Mouse (Mus musculus) granulocyte monocyte progenitor cell, adult 5-6 weeks (primary cell): Measurements from ENCODE around the gene Lrrc49. TPM values are rescaled to one million over a fixed set of nuclear protein-coding genes. Genes with fewer than 3 reads are reported as not detected.

Source experiments
- ATAC-seq: replicated peaks from 2 replicates; pipeline ENCODE4 v1.8.0; 2016; ENCODE audit warnings: mild to moderate bottlenecking, moderate TSS enrichment, inconsistent platforms; ENCODE audit not compliant: poor library complexity, severe bottlenecking
- total RNA-seq, 2 experiments: library from RNA; stranded (forward) in 1 of 2; stranded (reverse) in 1 of 2; fragments of 200-712, 200-1000 nt in 1 of 2; fragments of >200 nt in 1 of 2; fragmentation: Nextera tagmentation in 1 of 2; gene quantifications; 2 replicates each; pipeline ENCODE4 v1.2.3; 2014 to 2017

The Lrrc49 gene
- total RNA-seq, 2 experiments from 2014 or later = 3.4 to 6.1 TPM

GRCm38 (mm10) chr9:60548182-60548581, 139.8 kb downstream of the Lrrc49 start:
- ATAC-seq = no peak

- ATAC-seq = no peak
Observed at GRCm38 (mm10) chr9:60546169-60546568, 141.8 kb downstream of the Lrrc49 start.

DNA sequence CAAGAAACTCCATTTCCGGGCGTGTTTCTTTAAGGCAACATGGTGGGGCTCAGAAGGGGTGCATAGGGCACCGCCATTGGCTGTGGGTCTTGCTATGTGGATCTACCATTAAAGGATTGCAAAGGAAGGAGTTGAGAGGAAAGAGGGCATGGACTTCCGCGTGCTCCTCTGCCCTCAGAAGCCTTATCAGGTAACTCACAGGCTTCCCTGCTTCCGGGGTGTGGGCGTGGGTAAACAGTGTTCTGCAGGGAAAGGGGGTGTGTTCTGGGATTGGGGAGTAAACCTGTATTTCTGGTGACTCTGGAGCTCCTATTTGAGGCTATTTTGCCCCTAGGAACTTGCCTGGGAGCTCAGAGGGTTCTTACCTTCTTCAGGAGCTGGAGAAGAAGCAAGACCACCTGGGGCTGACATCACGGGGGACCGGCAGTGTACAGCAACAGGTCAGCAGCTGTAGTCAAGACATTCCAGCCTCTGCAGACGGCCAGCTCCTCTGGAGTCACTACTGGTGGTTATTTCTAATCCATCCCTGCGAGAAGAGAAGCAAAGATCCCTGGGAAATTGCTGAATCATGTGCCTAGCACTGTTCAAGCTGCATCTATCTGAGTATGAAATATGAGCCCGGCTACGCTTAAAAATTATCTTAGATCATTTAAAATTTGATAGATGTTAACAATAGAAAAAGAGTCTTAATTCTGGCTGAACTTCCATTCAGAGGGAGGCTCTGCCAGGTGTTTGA, 142.4 kb downstream of the Lrrc49 start:
- ATAC-seq = no peak

DNA sequence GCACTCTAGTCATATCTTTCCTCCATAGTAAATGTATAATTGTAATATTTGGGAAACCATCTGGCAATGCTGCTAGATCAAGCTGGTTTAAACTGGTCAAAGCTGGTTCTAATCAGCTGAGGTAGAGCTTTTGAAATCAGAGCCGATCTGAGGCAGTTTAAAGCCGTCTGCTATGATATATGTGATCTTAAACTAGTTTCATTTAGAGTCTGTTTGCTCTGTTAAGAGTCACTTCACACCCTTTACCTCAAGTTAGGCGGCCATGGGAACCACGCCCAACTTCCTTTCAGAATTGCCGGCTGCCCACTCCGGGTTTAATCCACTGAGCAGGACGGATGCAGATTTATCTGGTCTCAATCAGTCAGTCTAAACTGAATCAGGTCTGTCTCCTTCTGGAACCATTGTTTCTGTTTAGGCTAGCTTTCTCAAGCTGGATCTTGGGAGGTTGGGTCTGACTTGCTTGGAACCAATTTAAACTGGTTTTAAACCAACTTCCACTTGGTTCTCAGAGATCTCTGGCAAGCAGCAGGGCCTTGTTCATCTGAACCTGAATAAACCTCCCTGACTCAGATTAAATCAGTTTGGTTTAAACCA, 144.4 kb downstream of the Lrrc49 start:
- ATAC-seq = no peak

DNA sequence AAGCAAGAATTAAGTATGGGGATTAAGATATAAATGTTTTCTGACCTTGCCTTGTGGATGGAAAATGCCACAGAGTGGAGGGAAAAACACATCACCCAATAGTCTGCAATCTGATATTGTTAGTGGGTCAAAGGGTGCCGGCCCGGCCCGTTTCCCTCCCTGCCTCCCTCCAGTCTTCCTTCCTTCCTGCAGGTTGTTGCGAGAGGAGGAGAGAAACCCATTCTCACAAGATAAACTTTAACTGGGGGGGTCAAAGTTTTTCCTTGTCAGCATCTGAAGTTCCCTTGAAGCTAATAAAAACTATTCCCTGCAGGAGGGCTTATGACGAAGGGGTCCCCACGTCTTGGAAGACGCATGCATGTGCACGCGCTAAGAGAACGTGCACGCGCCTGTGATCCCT, 157.6 kb downstream of the Lrrc49 start:
- no peak for ATAC-seq

DNA sequence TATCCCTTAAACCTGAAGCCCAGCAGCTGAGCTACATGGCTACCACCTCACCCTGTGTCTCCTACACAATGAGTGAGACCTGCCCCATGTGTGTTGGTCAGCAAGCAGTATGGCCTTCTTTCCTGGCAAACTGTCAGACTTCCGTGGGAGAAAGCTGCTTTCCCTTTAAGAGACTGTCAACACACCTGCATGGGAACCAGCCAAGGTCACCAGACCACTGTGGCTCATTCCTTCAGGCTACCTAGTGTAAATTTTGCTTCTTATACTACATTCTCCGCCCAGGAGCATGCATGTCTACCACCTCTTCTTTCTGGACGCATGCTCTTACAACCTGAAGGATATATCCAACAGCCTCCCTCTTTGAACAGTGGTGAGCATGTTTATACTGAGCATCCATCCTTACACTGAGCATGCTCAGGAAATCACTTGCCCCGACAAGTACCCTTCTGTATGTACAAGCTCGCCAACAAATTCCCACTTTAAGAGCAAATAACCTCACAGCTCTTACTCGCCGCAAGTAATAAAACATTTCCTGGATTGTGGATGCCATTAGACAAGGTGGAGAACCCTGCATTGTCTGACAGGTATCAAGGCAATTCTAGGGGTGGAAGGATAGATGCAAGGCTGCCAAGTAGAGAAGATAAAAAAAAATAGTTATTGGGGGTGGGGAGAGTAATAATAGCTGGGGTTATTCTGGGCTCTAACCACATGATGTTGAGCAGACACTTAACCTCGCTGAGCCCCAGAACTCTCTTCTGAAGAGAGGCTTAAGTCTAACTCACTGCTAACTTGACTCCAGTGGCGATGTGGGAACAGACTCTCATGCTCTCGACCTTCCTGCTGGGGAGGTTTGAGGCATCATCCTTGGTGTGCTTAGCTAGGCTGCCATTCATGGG, 158.4 kb downstream of the Lrrc49 start:
- ATAC-seq = no peak

DNA sequence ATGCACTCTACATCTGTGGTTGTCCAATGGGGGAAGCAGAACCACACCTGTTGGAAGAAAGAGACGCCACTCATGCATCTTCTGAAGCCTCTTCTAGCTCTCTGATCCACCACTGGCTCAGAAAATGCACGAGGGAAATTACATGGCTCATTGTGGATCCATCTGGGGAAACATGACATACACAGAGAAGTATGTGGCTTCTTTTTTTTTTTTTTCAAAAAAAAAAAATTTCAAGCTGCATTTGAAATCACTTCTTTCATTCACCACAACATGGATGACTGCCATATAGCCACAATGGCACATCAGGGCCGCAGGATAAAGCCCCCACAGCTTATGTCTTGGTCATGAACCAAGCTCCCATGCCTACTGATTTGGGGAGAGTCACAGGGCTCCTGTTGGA, 159.7 kb downstream of the Lrrc49 start:
- no peak for ATAC-seq

DNA sequence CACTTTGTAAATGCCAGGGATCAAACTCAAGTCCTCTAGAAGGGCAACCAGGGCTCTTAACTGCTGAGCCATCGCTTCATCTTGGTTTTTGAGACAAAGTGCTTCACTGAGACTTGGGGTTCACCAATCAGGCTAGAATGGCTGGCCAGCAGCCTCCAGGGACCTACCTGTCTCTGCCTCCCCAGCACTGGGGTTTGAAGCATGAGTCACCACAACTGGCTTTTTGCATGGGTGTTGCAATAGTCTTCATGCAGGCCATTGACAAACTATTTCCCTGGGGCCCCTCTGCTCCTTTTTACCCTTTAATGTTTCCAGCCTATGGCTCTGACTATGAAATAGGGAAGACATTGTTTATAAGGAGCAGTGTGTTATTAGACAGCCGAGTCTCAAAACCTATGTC, 160.1 kb downstream of the Lrrc49 start:
- no peak for ATAC-seq

DNA sequence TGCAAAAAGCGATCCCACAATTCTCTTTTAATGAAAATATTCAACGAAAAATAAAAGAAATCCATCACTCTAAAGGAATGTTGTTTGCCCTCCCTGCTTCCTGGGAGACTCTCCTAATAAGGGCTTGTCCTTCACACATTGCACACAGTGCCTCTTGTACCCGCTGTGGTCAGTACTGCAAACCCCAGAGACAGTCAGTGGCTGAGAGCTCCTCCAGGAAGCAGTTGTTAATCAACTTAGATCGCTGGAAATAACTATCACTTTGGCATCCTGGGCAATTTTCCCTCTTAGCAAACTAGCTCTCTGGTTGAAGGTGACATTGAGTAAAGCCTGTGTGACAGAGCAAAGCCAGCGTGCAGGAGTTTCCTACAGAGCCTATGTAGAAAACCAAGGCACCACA, 160.9 kb downstream of the Lrrc49 start:
- no peak for ATAC-seq

DNA sequence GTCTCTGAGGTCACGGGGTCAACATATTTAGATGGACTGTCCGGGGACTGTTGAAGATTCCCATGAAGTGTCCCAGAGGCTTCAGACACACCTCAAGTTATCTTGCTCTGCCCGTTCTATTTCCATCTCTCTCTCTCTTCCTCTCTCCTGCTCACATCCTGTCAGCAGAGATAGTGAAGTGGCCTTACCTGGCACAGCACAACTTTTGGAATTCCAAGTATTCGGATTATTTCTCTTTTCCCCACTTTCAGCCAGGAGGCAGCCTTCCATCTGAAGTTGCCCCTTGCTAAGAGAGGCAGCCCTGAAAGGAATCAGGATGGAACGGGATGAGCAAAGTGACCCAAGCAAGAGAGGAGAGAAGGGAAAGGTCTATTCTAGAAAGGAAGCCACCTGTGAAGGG, 161.8 kb downstream of the Lrrc49 start:
- no peak for ATAC-seq

DNA sequence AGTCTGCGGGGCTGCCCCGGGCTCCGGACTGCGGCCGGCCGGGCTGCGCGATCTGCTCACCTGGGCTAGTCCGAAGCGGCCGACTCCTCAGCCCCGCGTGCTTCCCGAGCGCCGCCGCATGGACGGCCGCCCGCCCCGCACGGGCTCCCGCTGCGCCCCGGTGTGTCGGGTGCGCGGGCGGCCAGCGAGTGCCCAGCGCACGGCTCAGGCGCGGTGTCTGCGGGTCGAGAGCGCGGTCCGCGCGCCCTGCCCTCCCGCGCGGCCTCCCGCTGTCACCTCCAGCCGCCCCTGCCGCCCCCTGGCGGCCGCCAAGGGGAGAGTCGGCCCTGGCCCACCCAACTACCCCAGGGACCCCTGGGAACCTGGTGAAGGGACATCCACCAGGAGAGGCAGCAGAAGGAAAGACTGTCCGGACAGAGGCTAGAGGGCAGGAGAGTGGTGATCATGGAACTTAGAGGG, 166.1 kb downstream of the Lrrc49 start, which contains the start of gene Thsd4:
Gene Thsd4, minus strand, starts transcription at position 241 of the 459 bp plus-strand sequence.
- peak; percentile 52 for ATAC-seq

- ATAC-seq = no peak
Observed at GRCm38 (mm10) chr9:60521143-60521542, 166.8 kb downstream of the Lrrc49 start.

DNA sequence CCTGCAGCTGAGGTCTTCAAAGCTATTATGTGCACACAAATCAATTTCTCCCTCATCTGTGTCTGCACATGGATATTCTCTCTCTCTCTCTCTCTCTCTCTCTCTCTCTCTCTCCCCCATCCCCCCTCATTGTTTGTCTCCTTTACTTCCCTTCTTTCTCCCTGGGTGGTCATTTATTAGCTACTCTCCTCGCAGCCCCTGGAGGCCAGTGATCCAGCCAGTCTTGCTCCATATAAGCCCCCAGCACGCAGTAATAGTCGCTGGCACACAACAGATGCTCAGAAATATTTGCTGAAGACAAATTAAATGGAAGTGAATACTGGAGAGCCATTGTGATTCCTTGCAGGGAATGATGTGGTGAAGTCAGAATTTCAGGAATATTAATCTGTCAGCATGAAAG, 168.4 kb downstream of the Lrrc49 start:
- ATAC-seq = no peak

Other genes starting within 250 kb of the Lrrc49 start
- not detected in 2 replicates for gene Thsd4, start 166.1 kb downstream of the Lrrc49 start, total RNA-seq (2014; fragmentation: Nextera tagmentation)
- 0.04 TPM in 1 of 2 replicates, not detected in the other for gene Thsd4, start 166.1 kb downstream of the Lrrc49 start, total RNA-seq (2017)
- gene Larp6, start 24.8 kb upstream of the Lrrc49 start, total RNA-seq (2014; fragmentation: Nextera tagmentation) = not detected in 2 replicates
- not detected in 2 replicates for gene Larp6, start 24.8 kb upstream of the Lrrc49 start, total RNA-seq (2017)
- 0.79 and 1.2 TPM in 2 replicates for gene Uaca, start 106.4 kb upstream of the Lrrc49 start, total RNA-seq (2014; fragmentation: Nextera tagmentation)
- 2.1 and 2.2 TPM in 2 replicates for gene Uaca, start 106.4 kb upstream of the Lrrc49 start, total RNA-seq (2017)